In the genomic region with DNA sequence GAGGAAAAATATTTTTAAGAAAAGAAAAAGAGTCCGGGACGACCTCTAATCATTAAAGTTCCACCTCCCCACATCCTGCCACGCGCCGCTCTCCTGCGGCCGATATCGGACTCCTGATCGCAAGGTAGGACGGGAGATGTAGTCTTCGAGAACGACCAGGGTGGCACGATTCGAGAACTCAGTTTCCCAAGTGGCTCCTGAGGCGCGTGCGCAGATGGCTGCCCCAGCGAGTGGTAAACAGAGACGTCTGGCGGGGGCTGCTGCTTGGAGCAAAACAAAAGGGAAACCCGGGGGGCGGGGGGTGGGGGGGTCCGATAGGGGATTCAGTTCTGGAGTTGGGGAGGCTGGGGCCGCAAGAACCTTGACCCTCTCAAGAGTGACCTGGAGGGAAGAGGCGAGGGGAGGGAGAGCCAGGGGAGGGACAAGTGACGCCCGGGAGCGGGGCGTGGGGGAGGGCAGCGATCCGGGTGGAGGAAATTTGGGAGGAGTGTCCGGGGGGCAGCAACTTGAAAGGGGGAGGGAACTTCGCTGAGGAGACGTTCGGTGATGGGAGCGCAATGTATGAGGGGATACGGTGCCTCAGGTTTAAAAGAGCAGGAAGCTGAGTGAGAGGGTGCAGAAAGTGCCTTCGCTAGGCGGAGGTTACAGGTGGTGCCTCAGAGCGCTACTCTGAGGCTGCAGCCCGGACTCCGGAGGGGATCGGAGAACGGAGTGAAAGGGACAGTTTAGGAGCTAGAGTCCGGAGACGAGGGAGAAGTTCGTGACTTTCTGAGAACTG, we compare ENCODE assay signal across 8 mouse cellular contexts. TPM values are rescaled to one million over a fixed set of nuclear protein-coding genes. Genes with fewer than 3 reads are reported as not detected.
A peak's percentile ranks its signal among the peaks of the same experiment; 100 is the strongest.
DNase-seq lines count a peak whose midpoint lies in the region; ATAC-seq and TF ChIP-seq lines count a peak whose summit lies in the region.

A gene (plus strand): TSS at position 577 of the 778 bp plus-strand sequence.

- peak; percentile 86 for ATAC-seq in Patski
- peak; percentile 92 for ATAC-seq in hindbrain, embryonic 13.5 days (ENCODE audit: low FRiP score)

- 12% methylated on average over 44 of the region's 47 CpGs for WGBS in hindbrain, embryonic 13.5 days

- H3K4me3 ChIP-seq in hindbrain, embryonic 13.5 days = peak within 1 kb of the TSS; percentile 51

- no peak within 1 kb of the TSS for H3K27ac ChIP-seq in hindbrain, embryonic 13.5 days

- CTCF ChIA-PET in Patski (lab: Charles Lee) = no interaction called here

- TF ChIP-seq CTCF in Patski (IDR thresholded peaks at IDR 0.05) = no peak

- H3K9ac ChIP-seq in hindbrain, embryonic 13.5 days = peak within 1 kb of the TSS; percentile 68

- no peaks in the 10 kb centered on the region for H3K36me3 ChIP-seq in hindbrain, embryonic 13.5 days

- peaks cover 10% of the 10 kb centered on the region for H3K4me1 ChIP-seq in hindbrain, embryonic 13.5 days (replicated peaks)

- H3K4me2 ChIP-seq in hindbrain, embryonic 13.5 days = peak within 1 kb of the TSS; percentile 70

- POLR2A ChIA-PET in Patski (lab: Charles Lee) = no interaction called here

- DNase-seq in Patski (ENCODE audit: low read depth, low spot score) = peak; percentile 42
- DNase-seq in cerebellum, postnatal 14 days = peak; percentile 89 to 90
- DNase-seq in frontal cortex, postnatal 14 days (ENCODE audit: low spot score in 2 of 2) = peak; percentile 69 to 71
- peak; percentile 49 to 69 for DNase-seq in layer of hippocampus, postnatal 25 days (ENCODE audit: extremely low spot score in 1 of 2, low spot score in 1 of 2)
- DNase-seq in lung, postnatal 25 days (ENCODE audit: low spot score) = peak; percentile 92
- DNase-seq in retina, postnatal 1 day = peak; percentile 93
- peak; percentile 55 to 83 for DNase-seq in urinary bladder, adult 18-20 months (ENCODE audit: low spot score in 2 of 2)

- H3K9me3 ChIP-seq in hindbrain, embryonic 13.5 days = no peaks in the 10 kb centered on the region

- in situ Hi-C loops in Patski (cut with MboI; ENCODE audit: low pct_unique_long_range_greater_than_20kb) = no loop called here

- peaks cover 20% of the 10 kb centered on the region for H3K27me3 ChIP-seq in Patski
- 0 out of 2 replicates have a peak, but pooled peaks cover 4% of the 10 kb centered on the region for H3K27me3 ChIP-seq in hindbrain, embryonic 13.5 days

RNA-seq across cellular contexts. Expression of the gene that starts here (rescaled TPM):
- polyA plus RNA-seq in Patski (2021) = 32.6 TPM
- 1.0 and 1.3 TPM in 2 replicates for polyA plus RNA-seq in hindbrain, embryonic 13.5 days (2015; fragmentation: Nextera tagmentation; extraction: Ambion mirVana)
- total RNA-seq in layer of hippocampus, postnatal 25 days (2021) = 10 to 100 TPM; 18.4 to 22.8 TPM

Comparison
In these comparisons a context has a peak if more than half of its experiments do, and no peak if none do; other contexts are left out.
1. RNA of the gene that starts here (polyA plus RNA-seq): 32.6 TPM in Patski (single experiment); 1.0 to 1.3 TPM in hindbrain, embryonic 13.5 days; every median in the first group is over 10 times any median in the second.
2. DNase-seq: peak in every context shown above with its lines; median percentile 93 in retina, postnatal 1 day; 92 in lung, postnatal 25 days; 90 in cerebellum, postnatal 14 days; 70 in frontal cortex, postnatal 14 days; 69 in urinary bladder, adult 18-20 months; 59 in layer of hippocampus, postnatal 25 days; 42 in Patski.